In genomic region chr16:4355260-4356043, GRCm38 (mm10) we compare ENCODE assay signal across 17 mouse cellular contexts.
"Had no signal": no experiment of that assay in that cellular context is flagged by ENCODE, and none has a peak within 500 bp of the region (broad histone marks: within the 10 kb centered on the region; RNA-seq: fewer than 3 reads in every experiment).

No protein-coding gene starts in this region.

- H3K4me3 ChIP-seq: limb, embryonic 15.5 days; liver, embryonic 13.5 days; lung, embryonic 15.5 days; megakaryocyte, embryonic 14.5 days; neural tube, embryonic 13.5 days had no signal

- ATAC-seq: liver, postnatal 0 days; midbrain, embryonic 16.5 days had no signal

- H3K27me3 ChIP-seq: limb, embryonic 15.5 days; liver, embryonic 13.5 days; lung, embryonic 15.5 days; megakaryocyte, embryonic 14.5 days; neural tube, embryonic 13.5 days had no signal

- H3K4me2 ChIP-seq: limb, embryonic 15.5 days; liver, embryonic 13.5 days; lung, embryonic 15.5 days; midbrain, embryonic 11.5 days; neural tube, embryonic 13.5 days had no signal

- H3K4me1 ChIP-seq: limb, embryonic 15.5 days; liver, embryonic 13.5 days; lung, embryonic 15.5 days; neural tube, embryonic 13.5 days had no signal

- DNase-seq: kidney, adult 9 months; kidney, postnatal 36 days; liver, embryonic 13.5 days; liver, postnatal 0 days; lung, postnatal 14 days; retina, postnatal 1 day; right cerebral cortex, postnatal 4 days; spleen, adult 18-20 months; thymus, postnatal 36 days had no signal

- H3K9me3 ChIP-seq: limb, embryonic 15.5 days; liver, embryonic 13.5 days; lung, embryonic 15.5 days; megakaryocyte, embryonic 14.5 days; neural tube, embryonic 13.5 days had no signal

- H3K36me3 ChIP-seq: limb, embryonic 15.5 days; liver, embryonic 13.5 days; lung, embryonic 15.5 days; neural tube, embryonic 13.5 days had no signal

- H3K9ac ChIP-seq: limb, embryonic 15.5 days; liver, embryonic 13.5 days; liver, postnatal 0 days; lung, embryonic 15.5 days; neural tube, embryonic 13.5 days had no signal

- H3K27ac ChIP-seq: kidney, postnatal 0 days; limb, embryonic 15.5 days; liver, embryonic 13.5 days; lung, embryonic 15.5 days; macrophage; neural tube, embryonic 13.5 days had no signal
